Mouse (Mus musculus) yolk sac, embryonic 10.5 days (tissue): ENCODE results near the gene Cdc27.

ENCODE experiments used
- DNase-seq: peaks from one replicate; pipeline ENCODE4 v3.0.0-alpha.2; 2017; ENCODE audit warnings: low spot score

Cdc27 gene

DNA sequence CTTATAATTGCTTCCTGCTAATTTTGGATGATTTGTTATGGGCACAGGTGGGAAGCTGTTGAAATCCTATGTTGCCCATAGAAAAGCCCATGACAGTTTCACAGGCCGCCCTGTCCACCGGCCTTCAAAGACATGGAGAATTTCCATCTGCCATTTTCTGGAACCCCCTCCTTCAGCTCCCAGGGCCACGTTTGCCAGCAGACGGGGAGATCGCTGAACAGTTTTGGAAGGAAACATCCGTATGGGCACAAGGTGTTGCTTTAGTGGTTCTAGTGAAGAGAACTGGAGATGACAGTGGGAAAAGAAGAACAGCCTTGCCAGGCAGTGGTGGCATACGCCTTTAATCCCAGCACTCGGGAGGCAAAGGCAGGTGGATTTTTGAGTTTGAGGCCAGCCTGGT lies 68.4 kb downstream of the Cdc27 start:
- DNase-seq, result no peak

DNA sequence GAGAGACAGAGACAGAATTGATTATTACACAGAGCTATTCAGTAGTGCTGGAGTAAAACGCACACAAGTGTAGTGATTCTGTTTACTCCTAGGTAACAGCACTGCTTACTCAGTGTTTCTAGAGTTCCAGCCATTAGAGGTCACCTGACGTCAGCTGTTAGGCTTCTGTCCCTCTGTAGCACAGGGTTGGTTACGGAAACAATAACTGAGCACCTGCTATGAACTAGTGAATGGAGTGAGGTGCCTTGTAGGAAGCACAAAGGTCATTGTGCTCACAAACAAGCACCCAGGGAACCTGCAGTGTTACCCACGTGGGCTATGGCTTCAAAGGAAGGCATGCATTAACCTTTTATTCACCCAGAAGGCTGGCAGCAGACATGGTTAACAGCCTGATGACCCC lies 70.9 kb downstream of the Cdc27 start:
- DNase-seq, result peak; percentile 45

DNA sequence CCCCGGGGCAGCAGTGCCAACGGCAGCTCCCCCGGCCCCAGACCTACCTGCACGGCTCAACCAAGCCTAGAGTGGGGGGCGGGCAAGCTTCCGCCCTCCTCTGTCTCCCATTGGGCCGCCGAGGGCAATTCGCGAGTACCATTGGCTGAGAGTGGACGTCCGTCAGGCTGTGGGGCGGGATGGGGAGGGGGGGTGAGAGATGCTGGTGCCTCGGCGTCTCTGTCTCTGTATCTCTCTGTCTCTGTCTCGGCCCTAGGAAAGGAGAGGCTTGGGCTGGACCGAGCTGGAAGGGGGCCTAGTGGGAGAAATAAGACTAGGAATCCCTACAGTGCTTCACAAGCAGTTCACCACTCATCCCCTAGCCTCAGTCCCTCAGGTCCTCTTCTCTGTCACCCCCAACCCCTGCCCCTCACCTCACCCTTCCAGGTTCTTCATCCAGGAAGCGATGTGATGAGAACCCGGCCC lies 81.0 kb downstream of the Cdc27 start:
- DNase-seq, result peak; percentile 94

DNA sequence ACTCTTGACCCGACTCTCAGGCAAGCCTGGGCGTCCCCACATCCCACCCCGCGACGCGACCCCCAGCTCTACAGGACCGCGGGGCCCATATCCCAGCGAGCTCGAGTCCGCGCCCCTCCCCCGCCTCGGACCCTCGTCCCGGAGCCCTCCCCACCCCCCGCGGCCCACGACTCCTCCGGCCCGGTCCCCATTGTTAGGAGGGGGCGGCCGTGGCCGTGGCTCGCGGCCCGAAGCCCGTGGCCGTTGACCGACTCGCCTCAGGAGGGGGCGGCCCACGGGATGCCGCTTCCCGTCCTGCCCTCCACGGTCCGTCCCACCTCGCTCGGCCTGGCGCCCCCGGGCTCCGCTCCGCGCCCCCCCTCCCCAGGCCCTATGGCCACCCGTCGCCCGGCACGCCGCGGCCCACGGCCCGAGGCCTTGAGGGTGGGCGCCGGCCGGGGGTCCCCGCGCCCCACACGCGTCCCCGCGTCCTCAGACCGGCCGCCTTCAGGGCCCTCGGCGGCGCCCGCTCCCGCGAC lies 81.6 kb downstream of the Cdc27 start, which contains the start of gene Kansl1:
Gene Kansl1 (minus strand): TSS at position 111 of the 518 bp plus-strand sequence.
- DNase-seq, result no peak

DNA sequence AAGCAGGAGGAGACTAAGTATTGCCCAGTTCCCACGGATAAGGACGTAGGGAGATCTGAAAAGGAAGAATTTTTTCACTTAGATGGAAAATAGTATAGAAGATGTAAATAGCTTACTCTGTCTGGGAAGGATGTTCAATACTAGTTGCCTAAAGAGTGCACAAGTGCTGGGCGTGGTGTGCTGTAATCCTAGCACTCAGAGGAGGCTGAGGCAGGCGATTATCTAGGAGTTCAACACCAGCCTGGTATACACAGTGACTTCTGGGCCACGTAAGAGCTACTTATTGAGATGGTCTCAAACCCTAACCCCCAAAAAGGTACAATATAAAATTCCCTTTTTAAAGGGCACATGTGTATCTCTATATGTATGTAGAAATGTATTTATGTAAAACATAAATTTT lies 82.7 kb downstream of the Cdc27 start:
- no peak for DNase-seq

GRCm38 (mm10) chr11:104461551-104461950 lies 88.9 kb downstream of the Cdc27 start:
- DNase-seq, result no peak

- DNase-seq, result no peak
Measured at GRCm38 (mm10) chr11:104459671-104460070, 90.7 kb downstream of the Cdc27 start.

DNA sequence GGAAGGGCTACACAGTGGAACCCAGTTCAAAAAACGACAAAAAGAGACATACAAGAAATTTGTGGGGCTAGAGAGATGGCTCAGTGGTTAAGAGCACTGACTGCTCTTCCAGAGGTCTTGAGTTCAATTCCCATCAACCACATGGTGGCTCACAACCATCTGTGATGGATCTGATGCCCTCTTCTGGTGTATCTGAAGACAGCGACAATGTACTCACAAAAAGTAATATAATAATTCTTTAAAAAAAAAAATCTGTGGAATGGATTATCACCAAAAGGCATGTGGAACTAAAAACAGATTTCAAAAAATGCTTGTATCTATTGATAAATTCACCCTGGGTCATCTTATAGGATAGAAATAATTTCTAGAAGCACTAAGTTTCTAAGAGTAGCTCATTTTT lies 91.9 kb downstream of the Cdc27 start:
- DNase-seq, result no peak
